Mouse (Mus musculus) embryonic facial prominence, embryonic 10.5 days (tissue): ENCODE measurements around the gene Igdcc4. TPM values are rescaled to one million over a fixed set of nuclear protein-coding genes. Genes with fewer than 3 reads are reported as not detected.

Experiments used
- DNase-seq: peaks from one replicate; pipeline ENCODE4 v3.0.0-alpha.2; 2017; ENCODE audit warnings: low spot score
- H3K27ac ChIP-seq: fragments of 300-500 bp; sonication (generic); replicated peaks from 2 replicates; pipeline ENCODE4 v1.5.1; 2016; ENCODE audit warnings: mild to moderate bottlenecking
- H3K27me3 ChIP-seq: fragments of 300-500 bp; sonication (generic); replicated peaks from 2 replicates; pipeline ENCODE4 v1.6.1; 2016; ENCODE audit warnings: low read depth, mild to moderate bottlenecking; ENCODE audit not compliant: poor library complexity, severe bottlenecking
- H3K36me3 ChIP-seq: fragments of 300-500 bp; sonication (generic); replicated peaks from 2 replicates; pipeline ENCODE4 v1.6.1; 2016; ENCODE audit warnings: mild to moderate bottlenecking, moderate library complexity
- H3K4me1 ChIP-seq: fragments of 300-500 bp; sonication (generic); 2 replicates; pipeline ENCODE4 v1.6.1; 2016
- H3K4me3 ChIP-seq: fragments of 300-500 bp; sonication (generic); 2 replicates; pipeline ENCODE4 v1.5.1; 2016; ENCODE audit warnings: mild to moderate bottlenecking, moderate library complexity
- H3K9me3 ChIP-seq: fragments of 300-500 bp; sonication (generic); 2 replicates; pipeline ENCODE4 v1.6.1; 2016; ENCODE audit warnings: mild to moderate bottlenecking
- WGBS: fragments of 180-500 bp; shearing (Covaris S2); methylation state at CpG from one replicate; pipeline ENCODE4 v1.1.7; 2016; 5-methylcytosine and 5-hydroxymethylcytosine counted together
- polyA plus RNA-seq: library from polyadenylated mRNA; unstranded; fragments of >200 nt; fragmentation: Nextera tagmentation; extraction: Ambion mirVana; gene quantifications from 2 replicates; pipeline ENCODE4 v1.2.1, GENCODE M21; 2016

Igdcc4 gene
- polyA plus RNA-seq, 1 experiment from 2014 or later, result 9.7 TPM

DNA sequence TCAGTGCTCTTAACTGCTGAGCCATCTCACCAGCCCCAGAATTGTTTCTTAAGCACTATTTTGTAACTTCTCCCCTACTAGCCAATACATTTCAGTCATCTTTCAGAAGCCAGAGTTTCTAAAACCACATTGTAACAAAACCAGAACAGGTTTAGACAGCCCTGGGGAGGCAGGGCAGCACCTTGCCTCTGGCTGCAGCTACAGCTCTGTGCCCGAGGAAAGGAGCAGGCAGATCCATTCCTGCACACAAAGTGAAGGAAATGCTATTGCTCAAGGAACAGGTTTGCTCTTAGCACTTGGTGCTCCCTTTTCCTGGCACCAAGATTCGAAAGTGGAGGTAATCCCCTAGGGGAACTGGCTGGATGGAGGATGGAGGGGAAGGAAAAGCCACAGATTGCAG is 16.2 kb downstream of the Igdcc4 start:
- Histone ChIP-seq H3K4me1 (peaks cover 4% of the 10 kb centered on the region), H3K27me3 (peaks cover 24% of the 10 kb centered on the region), H3K27ac (no peak overlapping the region), H3K36me3 (peaks cover 29% of the 10 kb centered on the region), H3K4me3 (no peak overlapping the region), H3K9me3 (no peaks in the 10 kb centered on the region)
- 61% methylated on average over 2 of the region's 2 CpGs for WGBS
- no peak for DNase-seq

DNA sequence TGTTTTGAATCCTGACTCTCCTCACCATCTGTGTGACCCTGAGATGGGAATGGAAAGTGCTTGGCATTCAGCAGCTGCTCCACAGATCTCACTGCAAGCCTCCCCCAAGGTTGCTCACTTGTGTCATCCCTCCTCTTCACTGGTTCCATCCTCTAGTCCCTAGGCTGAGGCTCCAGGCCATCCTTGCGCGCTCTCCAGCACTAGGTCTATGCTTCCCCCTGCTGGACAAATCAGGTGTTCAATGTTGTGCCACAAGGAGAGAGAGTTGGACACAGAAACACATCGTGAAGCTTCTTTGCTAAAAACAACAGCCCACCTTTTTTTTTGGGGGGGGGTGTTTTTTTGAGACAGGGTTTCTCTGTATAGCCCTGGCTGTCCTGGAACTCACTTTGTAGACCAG is 19.6 kb downstream of the Igdcc4 start:
- H3K27ac ChIP-seq, result no peak overlapping the region
- H3K36me3 ChIP-seq, result peaks cover 27% of the 10 kb centered on the region; the same call in 1 of the 2 replicates
- peak; percentile 78 for DNase-seq
- no peaks in the 10 kb centered on the region for H3K9me3 ChIP-seq
- 4% methylated on average over 3 of the region's 3 CpGs for WGBS
- no peak overlapping the region for H3K4me3 ChIP-seq
- peaks cover 23% of the 10 kb centered on the region for H3K4me1 ChIP-seq
- peaks cover 57% of the 10 kb centered on the region for H3K27me3 ChIP-seq

DNA sequence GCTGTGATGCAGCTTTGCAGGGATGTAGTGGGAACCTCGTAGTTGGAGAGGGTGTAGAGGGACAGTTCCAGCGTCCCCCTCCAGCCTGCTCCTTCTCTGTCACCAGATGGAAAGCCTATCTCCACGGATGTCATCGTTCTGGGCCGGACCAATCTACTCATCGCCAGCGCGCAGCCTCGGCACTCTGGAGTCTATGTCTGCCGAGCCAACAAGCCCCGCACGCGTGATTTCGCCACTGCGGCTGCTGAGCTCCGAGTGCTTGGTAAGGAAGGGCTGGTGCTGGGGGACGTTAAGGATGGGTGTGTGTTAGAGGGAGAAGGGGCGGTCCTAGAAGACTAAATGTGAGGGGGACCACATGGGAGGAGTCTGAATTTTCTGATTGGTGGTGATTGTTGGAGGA is 21.3 kb downstream of the Igdcc4 start:
- Histone ChIP-seq H3K4me3 (peak overlapping the region; percentile 44), H3K9me3 (no peaks in the 10 kb centered on the region), H3K27ac (no peak overlapping the region), H3K36me3 (peaks cover 25% of the 10 kb centered on the region; the same call in 1 of the 2 replicates), H3K27me3 (peaks cover 57% of the 10 kb centered on the region), H3K4me1 (peaks cover 23% of the 10 kb centered on the region)
- WGBS, result 15% methylated on average over 18 of the region's 18 CpGs
- peak; percentile 36 for DNase-seq

DNA sequence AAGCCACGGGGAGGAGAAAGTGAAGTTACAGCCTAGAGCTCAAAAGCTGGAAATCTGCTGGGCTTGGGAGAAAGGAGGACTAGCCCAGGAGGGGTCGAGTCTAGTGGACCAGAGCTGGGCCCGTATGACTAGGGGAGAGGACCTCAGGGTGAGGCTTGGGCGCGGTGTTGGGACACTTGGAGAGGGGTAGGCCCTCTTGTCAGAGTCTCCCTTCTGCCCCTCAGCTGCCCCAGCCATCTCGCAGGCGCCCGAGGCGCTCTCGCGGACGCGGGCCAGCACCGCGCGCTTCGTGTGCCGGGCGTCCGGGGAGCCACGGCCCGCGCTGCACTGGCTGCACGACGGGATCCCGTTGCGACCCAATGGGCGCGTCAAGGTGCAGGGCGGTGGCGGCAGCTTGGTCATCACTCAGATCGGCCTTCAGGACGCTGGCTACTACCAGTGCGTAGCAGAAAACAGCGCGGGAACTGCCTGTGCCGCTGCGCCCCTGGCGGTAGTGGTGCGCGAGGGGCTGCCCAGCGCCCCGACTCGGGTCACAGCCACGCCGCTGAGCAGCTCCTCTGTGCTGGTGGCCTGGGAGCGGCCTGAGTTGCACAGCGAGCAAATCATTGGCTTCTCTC is 22.4 kb downstream of the Igdcc4 start:
- peak; percentile 88 for DNase-seq
- Histone ChIP-seq H3K27me3 (peaks cover 57% of the 10 kb centered on the region), H3K9me3 (no peaks in the 10 kb centered on the region), H3K36me3 (peaks cover 19% of the 10 kb centered on the region; the same call in 1 of the 2 replicates), H3K27ac (peak overlapping the region; percentile 83), H3K4me1 (peaks cover 32% of the 10 kb centered on the region), H3K4me3 (peak overlapping the region; percentile 65)
- 2% methylated on average over 48 of the region's 48 CpGs for WGBS

DNA sequence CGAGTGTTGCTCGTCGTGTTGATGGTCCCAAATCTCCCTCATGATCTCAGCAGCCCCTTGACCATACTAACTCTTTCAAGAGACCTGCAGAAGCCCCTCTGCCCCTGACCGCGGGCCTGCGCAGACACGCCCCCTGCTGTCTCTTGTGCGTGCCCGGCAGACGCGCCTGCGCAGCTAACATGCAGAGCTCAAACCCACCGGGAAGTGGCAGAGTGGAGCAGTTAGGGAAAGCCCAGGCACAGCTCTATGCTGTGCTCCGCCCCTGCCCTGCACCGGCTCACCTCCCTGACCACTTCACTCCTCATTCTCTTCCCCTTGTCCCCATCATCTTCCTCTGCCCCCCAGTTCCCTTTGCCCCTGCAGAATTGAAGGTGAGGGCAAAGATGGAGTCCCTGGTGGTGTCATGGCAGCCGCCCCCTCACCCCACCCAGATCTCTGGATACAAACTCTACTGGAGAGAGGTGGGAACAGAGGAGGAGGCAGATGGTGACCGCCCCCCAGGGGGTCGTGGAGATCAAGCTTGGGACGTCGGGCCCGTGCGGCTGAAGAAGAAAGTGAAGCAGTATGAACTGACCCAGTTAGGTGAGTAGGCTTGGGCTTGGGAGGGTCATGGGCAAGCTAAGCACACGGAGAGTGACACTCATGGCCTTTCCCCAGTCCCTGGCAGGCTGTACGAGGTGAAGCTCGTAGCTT is 27.0 kb downstream of the Igdcc4 start:
- H3K27ac ChIP-seq, result peak overlapping the region; percentile 27; the same call in 1 of the 2 replicates
- peak; percentile 87 for DNase-seq
- H3K9me3 ChIP-seq, result no peaks in the 10 kb centered on the region
- H3K27me3 ChIP-seq, result peaks cover 33% of the 10 kb centered on the region
- H3K36me3 ChIP-seq, result peaks cover 21% of the 10 kb centered on the region
- peaks cover 23% of the 10 kb centered on the region for H3K4me1 ChIP-seq
- peak overlapping the region; percentile 49 for H3K4me3 ChIP-seq
- 7% methylated on average over 25 of the region's 25 CpGs for WGBS

DNA sequence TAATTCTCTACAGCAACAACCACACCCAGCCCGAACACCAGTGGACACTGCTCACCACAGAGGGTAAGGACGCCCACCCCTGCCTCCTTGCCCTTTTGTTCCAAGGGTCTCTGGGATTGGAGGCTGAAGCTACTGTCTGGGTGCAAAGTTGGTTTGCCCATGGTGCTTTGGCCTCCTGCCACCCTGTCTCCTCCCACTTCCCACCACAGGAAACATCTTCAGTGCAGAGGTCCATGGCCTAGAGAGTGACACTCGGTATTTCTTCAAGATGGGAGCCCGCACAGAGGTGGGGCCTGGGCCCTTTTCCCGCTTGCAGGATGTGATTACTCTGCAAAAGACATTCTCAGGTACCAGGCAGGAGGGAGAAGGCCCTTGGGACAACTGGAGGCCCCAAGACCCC is 30.4 kb downstream of the Igdcc4 start:
- Histone ChIP-seq H3K27ac (0 out of 2 replicates have a peak overlapping the region, but pooled peaks have one; percentile 24), H3K9me3 (no peaks in the 10 kb centered on the region), H3K36me3 (peaks cover 23% of the 10 kb centered on the region), H3K27me3 (peaks cover 31% of the 10 kb centered on the region), H3K4me3 (no peak overlapping the region), H3K4me1 (peaks cover 44% of the 10 kb centered on the region)
- no peak for DNase-seq
- 85% methylated on average over 5 of the region's 5 CpGs for WGBS

DNA sequence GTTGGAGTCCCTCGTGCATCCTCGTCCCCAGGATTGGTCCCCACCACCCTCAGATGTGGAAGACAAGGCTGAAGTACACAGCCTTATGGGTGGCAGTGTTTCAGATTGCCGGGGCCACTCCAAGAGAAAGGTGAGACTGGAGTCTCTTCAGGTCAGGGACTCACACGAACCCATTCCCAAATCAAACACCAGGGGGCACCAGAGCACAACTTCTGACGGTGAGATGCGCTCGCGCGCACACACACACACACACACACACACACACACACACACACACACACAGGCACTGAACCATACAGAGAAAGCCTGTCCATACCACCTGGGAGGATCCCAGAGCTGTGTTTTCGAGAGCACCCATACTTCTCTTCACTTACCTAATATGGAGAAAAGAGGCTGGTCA is 32.5 kb downstream of the Igdcc4 start:
- WGBS, result 3% methylated on average over 10 of the region's 10 CpGs
- Histone ChIP-seq H3K27me3 (peaks cover 31% of the 10 kb centered on the region), H3K9me3 (no peaks in the 10 kb centered on the region), H3K27ac (peak overlapping the region; percentile 63; the same call in 1 of the 2 replicates), H3K36me3 (peaks cover 20% of the 10 kb centered on the region), H3K4me1 (peaks cover 42% of the 10 kb centered on the region), H3K4me3 (no peak overlapping the region)
- peak; percentile 90 for DNase-seq

DNA sequence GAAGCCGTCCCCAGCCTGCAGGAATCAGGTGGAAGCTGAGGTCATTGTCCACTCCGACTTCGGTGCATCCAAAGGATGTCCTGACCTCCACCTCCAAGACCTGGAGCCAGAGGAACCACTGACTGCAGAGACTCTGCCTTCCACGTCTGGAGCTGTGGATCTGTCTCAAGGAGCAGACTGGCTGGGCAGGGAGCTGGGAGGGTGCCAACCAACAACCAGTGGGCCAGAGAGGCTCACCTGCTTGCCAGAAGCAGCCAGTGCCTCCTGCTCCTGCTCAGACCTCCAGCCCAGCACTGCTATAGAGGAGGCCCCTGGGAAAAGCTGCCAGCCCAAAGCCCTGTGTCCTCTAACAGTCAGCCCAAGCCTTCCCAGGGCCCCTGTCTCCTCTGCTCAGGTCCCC is 33.8 kb downstream of the Igdcc4 start:
- Histone ChIP-seq H3K27ac (peak overlapping the region; percentile 45; the same call in 1 of the 2 replicates), H3K9me3 (no peaks in the 10 kb centered on the region), H3K4me3 (no peak overlapping the region), H3K27me3 (peaks cover 35% of the 10 kb centered on the region), H3K4me1 (peaks cover 52% of the 10 kb centered on the region), H3K36me3 (peaks cover 20% of the 10 kb centered on the region)
- DNase-seq, result no peak
- WGBS, result 80% methylated on average over 4 of the region's 4 CpGs

DNA sequence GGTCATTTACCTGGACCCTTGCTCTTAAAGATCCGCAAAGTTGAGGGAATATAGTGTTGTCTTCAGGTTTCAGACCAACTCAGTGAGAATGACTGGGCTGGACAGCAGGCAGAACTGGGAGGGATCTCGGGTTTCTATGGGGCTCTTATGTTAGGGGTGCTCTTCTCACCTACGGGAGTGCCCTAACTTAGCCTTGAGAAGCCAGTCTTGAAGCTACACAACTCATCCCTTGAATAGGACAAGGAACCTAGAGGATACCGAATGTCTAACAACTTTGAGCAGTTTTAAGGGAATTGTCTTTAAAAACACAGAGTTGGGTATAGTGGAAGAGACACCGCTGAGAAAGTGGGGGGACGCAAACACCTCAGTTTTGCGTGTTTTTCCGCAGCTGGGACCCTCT is 39.2 kb downstream of the Igdcc4 start:
- Histone ChIP-seq H3K9me3 (no peaks in the 10 kb centered on the region), H3K4me1 (peaks cover 72% of the 10 kb centered on the region), H3K27me3 (peaks cover 13% of the 10 kb centered on the region), H3K4me3 (peak overlapping the region; percentile 94), H3K36me3 (peaks cover 34% of the 10 kb centered on the region), H3K27ac (peak overlapping the region; percentile 98)
- no peak for DNase-seq
- 2% methylated on average over 8 of the region's 8 CpGs for WGBS

DNA sequence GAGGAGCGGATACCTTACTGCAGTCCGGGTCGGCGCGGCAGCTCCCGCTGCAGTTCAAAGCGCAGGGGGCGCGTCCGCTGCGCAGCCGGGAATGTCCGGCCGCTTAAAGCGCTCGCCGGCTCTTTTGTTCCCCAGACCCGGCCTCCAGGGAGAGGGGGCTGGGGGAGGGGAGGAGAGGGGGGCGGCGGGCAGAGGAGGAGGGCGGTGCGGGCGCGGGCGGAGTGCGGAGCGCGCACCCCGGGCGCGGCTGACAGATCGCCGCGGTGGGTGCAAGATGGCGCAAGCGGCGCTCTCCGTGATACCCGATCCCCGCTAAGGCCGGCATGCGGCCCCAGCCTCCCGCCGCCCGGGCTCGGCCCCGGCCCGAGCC is 39.6 kb downstream of the Igdcc4 start, which contains the start of gene Igdcc3:
Gene Igdcc3, plus strand, starts transcription at position 254 of the 370 bp plus-strand sequence.
- Histone ChIP-seq H3K9me3 (no peaks in the 10 kb centered on the region), H3K4me1 (peaks cover 72% of the 10 kb centered on the region), H3K4me3 (peak within 1 kb of the TSS; percentile 94), H3K27ac (peak within 1 kb of the TSS; percentile 98), H3K36me3 (peaks cover 35% of the 10 kb centered on the region), H3K27me3 (peaks cover 9% of the 10 kb centered on the region; the same call in 1 of the 2 replicates)
- under 1% methylated on average over 43 of the region's 48 CpGs for WGBS
- DNase-seq, result peak; percentile 92

DNA sequence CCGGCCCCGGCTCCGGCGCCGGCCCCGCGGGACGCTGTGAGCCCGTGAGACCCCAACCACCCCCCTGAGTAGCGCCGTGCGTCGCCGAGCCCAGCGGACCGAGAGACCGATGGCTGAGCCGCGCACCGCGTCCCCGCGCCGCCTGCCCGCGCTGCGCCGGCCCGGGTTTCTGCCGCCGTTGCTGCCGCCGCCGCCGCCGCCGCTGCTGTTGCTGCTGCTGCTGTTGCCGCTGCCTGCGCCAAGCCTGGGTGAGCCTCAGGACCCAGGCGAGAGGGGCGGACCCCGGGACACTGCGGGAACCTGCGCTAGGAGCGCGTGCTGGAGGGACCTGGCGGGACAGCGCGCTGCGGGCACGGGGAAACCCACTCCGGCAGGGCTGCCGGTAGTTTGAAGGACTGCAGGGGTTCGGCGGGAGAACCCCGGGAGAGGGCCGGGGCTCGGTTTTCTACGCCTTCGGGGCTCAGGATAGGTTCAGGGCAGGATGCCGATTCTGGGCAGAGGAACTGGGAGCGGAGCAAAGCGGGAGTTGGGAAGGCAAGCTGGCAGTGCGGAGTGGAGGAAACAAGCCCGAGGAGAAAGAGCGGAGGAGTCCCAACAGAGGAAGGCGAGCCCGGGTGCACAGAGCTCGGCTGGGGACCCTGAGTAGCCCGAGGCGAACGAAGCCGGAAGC is 40.2 kb downstream of the Igdcc4 start:
- H3K9me3 ChIP-seq, result no peaks in the 10 kb centered on the region
- WGBS, result under 1% methylated on average over 73 of the region's 73 CpGs
- peak overlapping the region; percentile 98 for H3K27ac ChIP-seq
- peak; percentile 78 for DNase-seq
- H3K4me1 ChIP-seq, result peaks cover 72% of the 10 kb centered on the region
- peaks cover 40% of the 10 kb centered on the region for H3K36me3 ChIP-seq
- 0 out of 2 replicates have a peak, but pooled peaks cover 6% of the 10 kb centered on the region for H3K27me3 ChIP-seq
- peak overlapping the region; percentile 94 for H3K4me3 ChIP-seq

DNA sequence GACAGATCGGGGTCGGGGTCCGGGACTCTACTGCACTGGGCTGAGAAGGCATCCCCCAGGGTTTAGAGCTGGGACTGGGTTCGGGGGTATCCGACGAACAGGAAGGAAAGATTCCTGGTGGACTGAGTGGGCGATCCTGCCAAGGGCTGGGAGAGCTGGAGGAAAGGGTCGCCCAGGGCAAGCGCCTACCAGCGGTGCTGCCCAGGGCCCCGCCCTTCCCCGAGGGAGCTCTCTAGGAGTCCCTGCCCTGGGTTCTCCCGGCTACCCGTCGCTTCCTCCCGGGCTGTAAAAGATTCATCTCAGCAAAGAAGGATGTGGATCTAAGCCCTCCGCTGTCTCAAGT is 40.7 kb downstream of the Igdcc4 start:
- WGBS, result under 1% methylated on average over 17 of the region's 17 CpGs
- Histone ChIP-seq H3K27me3 (0 out of 2 replicates have a peak, but pooled peaks cover 6% of the 10 kb centered on the region), H3K4me1 (peaks cover 72% of the 10 kb centered on the region), H3K4me3 (peak overlapping the region; percentile 94), H3K27ac (peak overlapping the region; percentile 98), H3K36me3 (peaks cover 45% of the 10 kb centered on the region), H3K9me3 (no peaks in the 10 kb centered on the region)
- DNase-seq, result peak; percentile 67
